In the genomic region with DNA sequence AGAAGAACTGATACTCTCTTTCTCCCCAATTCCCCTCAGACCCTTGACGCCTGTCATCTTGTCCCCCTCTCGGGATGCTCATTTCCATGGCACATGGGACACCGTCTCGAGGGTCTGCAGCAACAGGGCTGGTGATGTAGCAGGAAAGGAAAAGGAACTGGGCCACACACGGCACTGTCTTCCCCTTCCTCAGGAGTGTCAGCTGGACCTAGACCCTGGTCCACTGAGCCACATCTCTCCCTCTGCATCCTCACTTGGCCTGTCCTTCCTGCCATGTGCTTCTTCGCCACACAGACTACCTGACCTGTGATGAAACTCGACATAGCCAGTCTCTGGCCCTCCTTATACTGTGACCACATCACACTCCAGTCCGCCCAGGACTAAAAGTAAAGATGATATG, we compare ENCODE assay signal across 23 mouse cellular contexts. TPM values are rescaled to one million over a fixed set of nuclear protein-coding genes. Genes with fewer than 3 reads are reported as not detected.
DNase-seq lines count a peak whose midpoint lies in the region; ATAC-seq lines count a peak whose summit lies in the region.
"Had no signal": no experiment of that assay in that cellular context is flagged by ENCODE, and none has a peak within 500 bp of the region (broad histone marks: within the 10 kb centered on the region; RNA-seq: fewer than 3 reads in every experiment).

No protein-coding gene starts in this region.

- H3K27me3 ChIP-seq in heart, embryonic 10.5 days (ENCODE audit: insufficient read depth, poor library complexity, severe bottlenecking): no peaks in the 10 kb centered on the region
- no peaks in the 10 kb centered on the region for H3K27me3 ChIP-seq in hindbrain, embryonic 10.5 days (ENCODE audit: insufficient read depth, poor library complexity, severe bottlenecking)
- no peaks in the 10 kb centered on the region for H3K27me3 ChIP-seq in hindbrain, embryonic 13.5 days
- H3K27me3 ChIP-seq in megakaryocyte, embryonic 14.5 days (replicated peaks): no peaks in the 10 kb centered on the region
- no peaks in the 10 kb centered on the region for H3K27me3 ChIP-seq in embryonic facial prominence, embryonic 10.5 days (replicated peaks; ENCODE audit: low read depth, poor library complexity, severe bottlenecking)
- H3K27me3 ChIP-seq: forebrain, embryonic 13.5 days; hindbrain, embryonic 15.5 days; intestine, embryonic 15.5 days; limb, embryonic 12.5 days had no signal

- DNase-seq in heart, embryonic 10.5 days (ENCODE audit: low spot score): peak; percentile 73
- DNase-seq in heart, adult 8-10 months (ENCODE audit: low spot score): no peak
- no peak for DNase-seq in hindbrain, embryonic 10.5 days (ENCODE audit: low spot score)
- no peak for DNase-seq in embryonic facial prominence, embryonic 10.5 days (ENCODE audit: low spot score)
- DNase-seq: adrenal gland, postnatal 25 days; cerebellum, adult 8-10 months; cerebellum, postnatal 36 days; embryo, embryonic 11 days; liver, postnatal 0 days; retina, postnatal 1 day; right cerebral cortex, postnatal 25 days; spleen, adult 18-20 months had no signal

- no peak overlapping the region for H3K4me3 ChIP-seq in heart, embryonic 10.5 days
- H3K4me3 ChIP-seq in hindbrain, embryonic 10.5 days: no peak overlapping the region
- no peak overlapping the region for H3K4me3 ChIP-seq in hindbrain, embryonic 13.5 days
- peak overlapping the region; percentile 70 for H3K4me3 ChIP-seq in megakaryocyte, embryonic 14.5 days (replicated peaks)
- H3K4me3 ChIP-seq in embryonic facial prominence, embryonic 10.5 days: no peak overlapping the region
- H3K4me3 ChIP-seq: forebrain, embryonic 13.5 days; hindbrain, embryonic 15.5 days; intestine, embryonic 15.5 days; limb, embryonic 12.5 days had no signal

- H3K27ac ChIP-seq in heart, embryonic 10.5 days: peak overlapping the region; percentile 87
- 0 out of 2 replicates have a peak overlapping the region, but pooled peaks have one; percentile 24 for H3K27ac ChIP-seq in hindbrain, embryonic 10.5 days
- no peak overlapping the region for H3K27ac ChIP-seq in hindbrain, embryonic 13.5 days
- peak overlapping the region; percentile 25; the same call in 1 of the 2 replicates for H3K27ac ChIP-seq in embryonic facial prominence, embryonic 10.5 days (replicated peaks)
- H3K27ac ChIP-seq: forebrain, embryonic 13.5 days; hindbrain, embryonic 15.5 days; intestine, embryonic 15.5 days; kidney, postnatal 0 days; limb, embryonic 12.5 days; macrophage had no signal

- ATAC-seq in hindbrain, embryonic 13.5 days (ENCODE audit: low FRiP score): no peak
- no peak for ATAC-seq in megakaryocyte, adult 5-6 weeks (ENCODE audit: poor library complexity, severe bottlenecking)
- ATAC-seq in inflammation-experienced regulatory T-cells, adult 6 months: no peak
- ATAC-seq: liver, postnatal 0 days had no signal

- H3K9ac ChIP-seq in hindbrain, embryonic 13.5 days: no peak overlapping the region
- H3K9ac ChIP-seq: forebrain, embryonic 13.5 days; hindbrain, embryonic 15.5 days; intestine, embryonic 15.5 days; limb, embryonic 12.5 days; liver, postnatal 0 days had no signal

- peaks cover 60% of the 10 kb centered on the region for H3K4me1 ChIP-seq in heart, embryonic 10.5 days
- H3K4me1 ChIP-seq in hindbrain, embryonic 10.5 days (replicated peaks): no peaks in the 10 kb centered on the region; the same call in 1 of the 2 replicates
- 0 out of 2 replicates have a peak, but pooled peaks cover 4% of the 10 kb centered on the region for H3K4me1 ChIP-seq in hindbrain, embryonic 13.5 days (replicated peaks)
- H3K4me1 ChIP-seq in megakaryocyte, embryonic 14.5 days: peaks cover 5% of the 10 kb centered on the region; the same call in 1 of the 2 replicates
- peaks cover 18% of the 10 kb centered on the region for H3K4me1 ChIP-seq in embryonic facial prominence, embryonic 10.5 days
- H3K4me1 ChIP-seq: forebrain, embryonic 13.5 days; hindbrain, embryonic 15.5 days; intestine, embryonic 15.5 days had no signal

- no peak overlapping the region for H3K4me2 ChIP-seq in hindbrain, embryonic 13.5 days
- H3K4me2 ChIP-seq: forebrain, embryonic 13.5 days; hindbrain, embryonic 15.5 days; intestine, embryonic 15.5 days; limb, embryonic 12.5 days; liver, embryonic 11.5 days had no signal

- no peaks in the 10 kb centered on the region for H3K9me3 ChIP-seq in heart, embryonic 10.5 days
- H3K9me3 ChIP-seq in hindbrain, embryonic 10.5 days: no peaks in the 10 kb centered on the region
- H3K9me3 ChIP-seq in hindbrain, embryonic 13.5 days: no peaks in the 10 kb centered on the region
- peaks cover 24% of the 10 kb centered on the region; the same call in 1 of the 2 replicates for H3K9me3 ChIP-seq in megakaryocyte, embryonic 14.5 days
- H3K9me3 ChIP-seq in embryonic facial prominence, embryonic 10.5 days: no peaks in the 10 kb centered on the region
- H3K9me3 ChIP-seq: forebrain, embryonic 13.5 days; hindbrain, embryonic 15.5 days; intestine, embryonic 15.5 days; limb, embryonic 12.5 days had no signal

- WGBS in heart, embryonic 10.5 days: 72% methylated on average over 8 of the region's 8 CpGs
- 88% methylated on average over 8 of the region's 8 CpGs for WGBS in hindbrain, embryonic 10.5 days
- WGBS in hindbrain, embryonic 13.5 days: 91% methylated on average over 8 of the region's 8 CpGs
- WGBS in embryonic facial prominence, embryonic 10.5 days: 83% methylated on average over 8 of the region's 8 CpGs

- H3K36me3 ChIP-seq in heart, embryonic 10.5 days: no peaks in the 10 kb centered on the region
- no peaks in the 10 kb centered on the region for H3K36me3 ChIP-seq in hindbrain, embryonic 10.5 days
- H3K36me3 ChIP-seq in hindbrain, embryonic 13.5 days: no peaks in the 10 kb centered on the region
- no peaks in the 10 kb centered on the region for H3K36me3 ChIP-seq in megakaryocyte, embryonic 14.5 days (replicated peaks; ENCODE audit: low read length)
- H3K36me3 ChIP-seq in embryonic facial prominence, embryonic 10.5 days (replicated peaks): no peaks in the 10 kb centered on the region
- H3K36me3 ChIP-seq: hindbrain, embryonic 15.5 days; intestine, embryonic 15.5 days; limb, embryonic 12.5 days had no signal

RNA-seq across cellular contexts. Expression of gene Crybg3, which starts 13.9 kb away (rescaled TPM):
- polyA plus RNA-seq in heart, embryonic 10.5 days (2016; fragmentation: Nextera tagmentation; extraction: Ambion mirVana): 11.4 and 17.5 TPM in 2 replicates
- total RNA-seq in heart, adult 8-10 months (2022): 10 to 100 TPM; 71.6 to 83.9 (median 77.2) TPM
- 5.5 and 6.5 TPM in 2 replicates for polyA plus RNA-seq in hindbrain, embryonic 10.5 days (2016; fragmentation: Nextera tagmentation; extraction: Ambion mirVana)
- 3.0 and 4.1 TPM in 2 replicates for polyA plus RNA-seq in hindbrain, embryonic 13.5 days (2015; fragmentation: Nextera tagmentation; extraction: Ambion mirVana)
- polyA plus RNA-seq in megakaryocyte, embryonic 14.5 days (2012; ENCODE audit: insufficient read depth, low replicate concordance): not detected in 2 replicates
- 29.8 and 43.1 TPM in 2 replicates for total RNA-seq in megakaryocyte, adult 5-6 weeks (2015)
- 56.3 and 59.4 TPM in 2 replicates for total RNA-seq in megakaryocyte, adult 5-6 weeks (2017)
- 6.9 and 7.1 TPM in 2 replicates for polyA plus RNA-seq in embryonic facial prominence, embryonic 10.5 days (2016; fragmentation: Nextera tagmentation; extraction: Ambion mirVana)
- polyA plus RNA-seq in inflammation-experienced regulatory T-cells, adult 6 months (2017; shearing (Covaris generic)): 10 to 100 TPM; 14.0 to 15.8 (median 14.6) TPM

RNA-seq across cellular contexts. Expression of gene Arl6, which starts 52.3 kb away (rescaled TPM):
- polyA plus RNA-seq in heart, embryonic 10.5 days (2016; fragmentation: Nextera tagmentation; extraction: Ambion mirVana): 22.6 and 24.0 TPM in 2 replicates
- total RNA-seq in heart, adult 8-10 months (2022): 1 to 10 TPM; 4.1 to 5.5 (median 4.8) TPM
- polyA plus RNA-seq in hindbrain, embryonic 10.5 days (2016; fragmentation: Nextera tagmentation; extraction: Ambion mirVana): 49.8 and 52.6 TPM in 2 replicates
- 48.8 and 51.5 TPM in 2 replicates for polyA plus RNA-seq in hindbrain, embryonic 13.5 days (2015; fragmentation: Nextera tagmentation; extraction: Ambion mirVana)
- 2.2 TPM in 1 of 2 replicates, not detected in the other for polyA plus RNA-seq in megakaryocyte, embryonic 14.5 days (2012; ENCODE audit: insufficient read depth, low replicate concordance)
- 2.1 and 3.2 TPM in 2 replicates for total RNA-seq in megakaryocyte, adult 5-6 weeks (2015)
- total RNA-seq in megakaryocyte, adult 5-6 weeks (2017): 2.9 and 6.7 TPM in 2 replicates
- 41.6 and 43.4 TPM in 2 replicates for polyA plus RNA-seq in embryonic facial prominence, embryonic 10.5 days (2016; fragmentation: Nextera tagmentation; extraction: Ambion mirVana)
- 1 to 10 TPM; 3.9 to 7.6 (median 3.9) TPM for polyA plus RNA-seq in inflammation-experienced regulatory T-cells, adult 6 months (2017; shearing (Covaris generic))
